Mouse (Mus musculus): Measurements from ENCODE around the gene Mapkapk2. TPM values are rescaled to one million over a fixed set of nuclear protein-coding genes. Genes with fewer than 3 reads are reported as not detected.

The Mapkapk2 gene
- polyA plus RNA-seq, 1 experiment = 111 TPM

DNA sequence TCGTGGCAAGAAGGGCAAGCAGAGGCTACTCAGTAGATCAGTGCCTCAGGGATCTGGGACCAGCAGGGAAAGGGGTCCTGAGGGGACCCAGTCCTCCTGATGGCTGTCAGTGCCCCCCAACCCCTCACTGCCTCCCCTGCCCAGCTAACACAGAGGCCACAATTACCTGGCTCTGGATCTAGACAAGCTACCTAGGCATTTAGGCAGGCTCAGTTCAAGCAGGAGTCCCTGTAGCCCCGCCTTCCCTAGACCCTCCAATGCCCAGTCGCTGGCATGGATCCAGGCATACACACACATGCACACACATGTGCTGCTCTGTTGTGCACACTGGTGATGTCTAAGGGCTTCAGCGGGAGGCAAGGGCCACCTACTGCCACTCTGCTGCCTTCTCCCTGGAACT is 43.4 kb downstream of the Mapkapk2 start:
- TF ChIP-seq POLR2A (IDR thresholded peaks at IDR 0.05; ENCODE audit: low read depth, low read length) = no peak
- TF ChIP-seq CTCF (IDR thresholded peaks at IDR 0.05; ENCODE audit: borderline replicate concordance, insufficient read depth, low read length) = no peak
- Histone ChIP-seq H3K4me1 (ENCODE audit: control insufficient read depth, insufficient read depth, low read length) (0 out of 2 replicates have a peak, but pooled peaks cover 12% of the 10 kb centered on the region), H3K4me3 (ENCODE audit: insufficient read depth, low read length) (no peak overlapping the region), H3K27ac (ENCODE audit: insufficient read depth, low read length) (no peak overlapping the region)

DNA sequence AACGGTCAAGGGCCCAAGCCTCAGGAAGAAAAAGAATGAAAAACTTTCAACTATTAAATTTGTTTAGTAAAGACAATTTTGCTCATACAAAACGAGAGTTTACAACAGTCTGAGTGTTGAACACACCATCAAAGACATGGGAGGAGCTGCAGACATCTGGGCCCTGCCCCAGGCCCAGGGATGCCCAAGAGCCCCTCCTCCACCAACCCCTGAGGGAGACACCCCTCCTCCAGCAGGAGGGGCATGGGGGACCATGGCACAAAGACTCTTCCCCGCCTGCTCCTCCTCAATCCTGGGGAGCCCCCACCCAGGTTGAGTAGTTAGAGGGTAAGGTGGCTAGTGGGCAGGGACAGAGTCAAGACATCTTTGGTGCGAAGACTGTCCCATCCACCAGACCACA is 44.0 kb downstream of the Mapkapk2 start:
- TF ChIP-seq POLR2A (IDR thresholded peaks at IDR 0.05; ENCODE audit: low read depth, low read length) (no peak), CTCF (IDR thresholded peaks at IDR 0.05; ENCODE audit: borderline replicate concordance, insufficient read depth, low read length) (no peak)
- no peak overlapping the region for H3K27ac ChIP-seq (ENCODE audit: insufficient read depth, low read length)
- no peak overlapping the region for H3K4me3 ChIP-seq (ENCODE audit: insufficient read depth, low read length)

GRCm38 (mm10) chr1:131053239-131053638 is 44.4 kb downstream of the Mapkapk2 start:
- Histone ChIP-seq H3K4me1 (ENCODE audit: control insufficient read depth, insufficient read depth, low read length) (0 out of 2 replicates have a peak, but pooled peaks cover 4% of the 10 kb centered on the region), H3K27ac (ENCODE audit: insufficient read depth, low read length) (no peak overlapping the region), H3K4me3 (ENCODE audit: insufficient read depth, low read length) (no peak overlapping the region)
- TF ChIP-seq POLR2A (IDR thresholded peaks at IDR 0.05; ENCODE audit: low read depth, low read length) (no peak), CTCF (IDR thresholded peaks at IDR 0.05; ENCODE audit: borderline replicate concordance, insufficient read depth, low read length) (no peak)

More for the DNA sequence above, 44.0 kb downstream of the Mapkapk2 start:
- H3K4me1 ChIP-seq (ENCODE audit: control insufficient read depth, insufficient read depth, low read length) = 0 out of 2 replicates have a peak, but pooled peaks cover 7% of the 10 kb centered on the region

- Histone ChIP-seq H3K27ac (ENCODE audit: insufficient read depth, low read length) (no peak overlapping the region), H3K4me1 (ENCODE audit: control insufficient read depth, insufficient read depth, low read length) (0 out of 2 replicates have a peak, but pooled peaks cover 4% of the 10 kb centered on the region), H3K4me3 (ENCODE audit: insufficient read depth, low read length) (no peak overlapping the region)
- TF ChIP-seq CTCF (IDR thresholded peaks at IDR 0.05; ENCODE audit: borderline replicate concordance, insufficient read depth, low read length) (no peak), POLR2A (IDR thresholded peaks at IDR 0.05; ENCODE audit: low read depth, low read length) (no peak)
Measured at GRCm38 (mm10) chr1:131051073-131051472, 46.6 kb downstream of the Mapkapk2 start.

GRCm38 (mm10) chr1:131050617-131051016 is 47.0 kb downstream of the Mapkapk2 start:
- Histone ChIP-seq H3K4me3 (ENCODE audit: insufficient read depth, low read length) (no peak overlapping the region), H3K4me1 (ENCODE audit: control insufficient read depth, insufficient read depth, low read length) (0 out of 2 replicates have a peak, but pooled peaks cover 4% of the 10 kb centered on the region), H3K27ac (ENCODE audit: insufficient read depth, low read length) (no peak overlapping the region)
- TF ChIP-seq POLR2A (IDR thresholded peaks at IDR 0.05; ENCODE audit: low read depth, low read length) = no peak
- no peak for TF ChIP-seq CTCF (IDR thresholded peaks at IDR 0.05; ENCODE audit: borderline replicate concordance, insufficient read depth, low read length)

- no peak for TF ChIP-seq POLR2A (IDR thresholded peaks at IDR 0.05; ENCODE audit: low read depth, low read length)
- no peak for TF ChIP-seq CTCF (IDR thresholded peaks at IDR 0.05; ENCODE audit: borderline replicate concordance, insufficient read depth, low read length)
- no peak overlapping the region for H3K4me3 ChIP-seq (ENCODE audit: insufficient read depth, low read length)
- 0 out of 2 replicates have a peak, but pooled peaks cover 4% of the 10 kb centered on the region for H3K4me1 ChIP-seq (ENCODE audit: control insufficient read depth, insufficient read depth, low read length)
- no peak overlapping the region for H3K27ac ChIP-seq (ENCODE audit: insufficient read depth, low read length)
Measured at GRCm38 (mm10) chr1:131050011-131050410, 47.6 kb downstream of the Mapkapk2 start.

DNA sequence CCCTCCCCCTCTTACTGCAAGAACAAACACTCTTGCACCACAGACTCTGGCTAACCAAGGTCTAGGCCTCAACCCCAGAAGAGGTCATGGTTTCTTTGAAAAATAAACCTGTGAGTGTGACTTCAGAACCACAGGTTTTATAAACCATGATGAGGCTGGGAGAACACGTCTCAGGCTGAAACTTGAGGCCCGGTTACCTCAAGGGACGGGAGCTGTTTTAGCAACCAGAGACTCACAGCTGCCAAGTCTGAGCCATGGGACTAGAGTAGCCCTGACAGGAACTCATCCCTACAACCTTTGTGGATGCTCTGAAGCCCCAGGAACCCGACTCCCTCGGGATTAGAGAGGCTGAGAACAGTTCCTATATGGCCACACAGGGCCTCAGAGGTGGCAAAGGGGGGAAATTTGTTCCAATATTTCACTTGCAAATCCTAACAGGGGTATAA is 48.2 kb downstream of the Mapkapk2 start:
- Histone ChIP-seq H3K4me3 (ENCODE audit: insufficient read depth, low read length) (no peak overlapping the region), H3K27ac (ENCODE audit: insufficient read depth, low read length) (no peak overlapping the region)
- TF ChIP-seq CTCF (IDR thresholded peaks at IDR 0.05; ENCODE audit: borderline replicate concordance, insufficient read depth, low read length) = no peak
- TF ChIP-seq POLR2A (IDR thresholded peaks at IDR 0.05; ENCODE audit: low read depth, low read length) = no peak

DNA sequence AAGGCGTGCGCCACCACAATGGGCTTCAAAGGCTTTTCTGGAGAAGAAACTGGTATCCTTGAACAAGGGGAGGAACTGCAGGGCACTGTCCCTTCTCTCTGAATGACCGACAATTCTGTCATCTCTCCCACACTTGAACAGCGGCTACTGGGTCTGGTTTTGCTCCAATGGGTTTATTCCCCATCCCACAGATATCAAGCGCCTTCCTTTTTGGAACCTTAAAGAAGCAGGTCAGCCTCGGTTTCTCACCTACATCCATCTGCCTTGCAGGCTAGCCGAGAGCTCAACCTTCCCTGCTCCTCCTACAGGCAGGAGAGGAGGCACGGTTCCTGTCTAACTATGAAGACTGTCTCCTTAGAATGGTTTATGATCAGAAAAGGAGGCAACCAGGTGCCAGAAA is 48.7 kb downstream of the Mapkapk2 start:
- Histone ChIP-seq H3K4me1 (ENCODE audit: control insufficient read depth, insufficient read depth, low read length) (0 out of 2 replicates have a peak, but pooled peaks cover 4% of the 10 kb centered on the region), H3K27ac (ENCODE audit: insufficient read depth, low read length) (no peak overlapping the region), H3K4me3 (ENCODE audit: insufficient read depth, low read length) (no peak overlapping the region)
- TF ChIP-seq POLR2A (IDR thresholded peaks at IDR 0.05; ENCODE audit: low read depth, low read length) = no peak
- TF ChIP-seq CTCF (IDR thresholded peaks at IDR 0.05; ENCODE audit: borderline replicate concordance, insufficient read depth, low read length) = no peak

More for the DNA sequence above, 48.2 kb downstream of the Mapkapk2 start:
- H3K4me1 ChIP-seq (ENCODE audit: control insufficient read depth, insufficient read depth, low read length) = 0 out of 2 replicates have a peak, but pooled peaks cover 4% of the 10 kb centered on the region

- Histone ChIP-seq H3K4me1 (ENCODE audit: control insufficient read depth, insufficient read depth, low read length) (0 out of 2 replicates have a peak, but pooled peaks cover 4% of the 10 kb centered on the region), H3K27ac (ENCODE audit: insufficient read depth, low read length) (no peak overlapping the region), H3K4me3 (ENCODE audit: insufficient read depth, low read length) (no peak overlapping the region)
- TF ChIP-seq POLR2A (IDR thresholded peaks at IDR 0.05; ENCODE audit: low read depth, low read length) (no peak), CTCF (IDR thresholded peaks at IDR 0.05; ENCODE audit: borderline replicate concordance, insufficient read depth, low read length) (no peak)
Measured at GRCm38 (mm10) chr1:131048121-131048863, 49.3 kb downstream of the Mapkapk2 start.

DNA sequence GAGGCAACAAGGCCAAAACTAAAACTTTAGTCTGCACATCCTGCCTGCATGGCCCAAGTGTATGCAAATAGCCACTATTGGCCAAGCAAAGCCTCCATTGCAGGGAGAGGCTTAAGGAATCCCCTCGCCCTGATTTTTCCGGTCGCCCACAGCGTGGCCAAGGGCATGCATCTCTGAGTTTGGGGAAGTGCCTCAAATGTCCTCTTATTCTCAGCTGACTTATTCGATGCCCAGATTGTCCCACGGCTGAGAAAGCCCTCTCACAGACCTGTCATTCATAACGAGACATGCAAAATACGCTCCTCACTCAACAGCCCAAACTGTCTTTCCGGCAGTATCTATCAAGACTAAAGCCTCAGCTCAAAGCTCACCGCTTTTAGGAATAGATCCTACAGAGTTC is 51.0 kb downstream of the Mapkapk2 start:
- H3K27ac ChIP-seq (ENCODE audit: insufficient read depth, low read length) = no peak overlapping the region
- no peak overlapping the region for H3K4me3 ChIP-seq (ENCODE audit: insufficient read depth, low read length)
- TF ChIP-seq POLR2A (IDR thresholded peaks at IDR 0.05; ENCODE audit: low read depth, low read length) (no peak), CTCF (IDR thresholded peaks at IDR 0.05; ENCODE audit: borderline replicate concordance, insufficient read depth, low read length) (no peak)
- H3K4me1 ChIP-seq (ENCODE audit: control insufficient read depth, insufficient read depth, low read length) = 0 out of 2 replicates have a peak, but pooled peaks cover 4% of the 10 kb centered on the region
